Mouse (Mus musculus): ENCODE results near the gene Actl7a. TPM values are rescaled to one million over a fixed set of nuclear protein-coding genes. Genes with fewer than 3 reads are reported as not detected.

The Actl7a gene
- under 1 TPM in 1 of 2 experiments, not detected in 1; 0.07 TPM for polyA plus RNA-seq (2012; fragmentation: generic; extraction: Trizol)

DNA sequence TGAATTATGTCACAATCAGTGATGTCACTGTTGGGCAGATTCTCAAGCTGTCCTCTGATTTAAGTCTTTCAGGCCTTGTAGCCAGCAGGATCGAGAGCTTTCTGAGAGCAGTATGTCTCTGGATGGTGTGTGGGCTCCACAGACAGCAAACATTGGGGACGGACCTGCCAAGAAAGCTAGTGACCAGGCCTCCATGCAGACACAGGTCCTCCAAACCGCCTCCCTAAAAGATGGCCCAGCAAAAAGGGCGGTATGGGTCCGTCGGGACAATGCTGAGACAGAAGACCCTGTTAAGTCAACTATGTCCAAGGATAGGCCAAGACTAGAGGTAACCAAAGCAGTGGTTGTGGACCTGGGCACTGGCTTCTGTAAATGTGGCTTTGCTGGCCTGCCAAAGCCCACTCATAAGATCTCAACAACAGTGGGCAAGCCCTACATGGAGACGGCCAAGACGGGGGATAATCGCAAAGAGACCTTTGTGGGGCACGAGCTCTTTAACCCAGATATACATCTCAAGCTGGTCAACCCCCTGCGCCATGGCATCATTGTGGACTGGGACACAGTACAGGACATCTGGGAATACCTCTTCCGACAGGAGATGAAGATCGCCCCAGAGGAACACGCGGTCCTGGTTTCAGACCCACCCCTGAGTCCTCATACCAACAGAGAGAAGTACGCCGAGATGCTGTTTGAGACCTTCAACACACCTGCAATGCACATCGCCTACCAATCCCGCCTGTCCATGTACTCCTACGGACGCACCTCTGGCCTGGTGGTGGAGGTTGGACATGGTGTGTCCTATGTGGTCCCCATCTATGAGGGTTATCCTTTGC lies at the start of gene Actl7a:
Gene Actl7a (plus strand): TSS at position 51 of the 833 bp plus-strand sequence.

DNA sequence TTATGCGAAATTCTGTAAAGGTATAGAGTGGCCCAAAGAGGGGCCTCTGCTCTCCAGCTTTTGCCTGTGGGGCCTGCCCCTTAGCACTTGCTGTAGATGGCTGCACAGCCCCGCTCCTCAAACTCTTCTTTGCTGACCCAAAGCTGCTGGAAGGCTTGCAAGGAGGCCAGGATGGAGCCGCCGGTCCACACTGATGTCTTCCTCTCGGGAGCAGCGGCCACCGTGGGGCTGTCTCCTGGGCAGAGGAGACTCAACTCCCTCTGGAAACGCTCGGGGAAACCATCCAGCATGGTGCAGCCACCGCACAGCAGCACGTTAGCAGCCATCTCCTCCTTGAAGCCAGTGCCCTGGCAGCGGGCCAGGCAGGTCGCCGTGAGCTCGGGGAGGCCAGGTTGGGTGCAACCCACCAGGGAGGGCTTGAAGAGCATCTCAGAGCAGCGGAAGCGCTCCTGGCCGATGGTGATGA lies 3.2 kb upstream of the Actl7a start, which contains the start of gene Gm26657:
Gene Gm26657 (plus strand): TSS at position 51 of the 466 bp plus-strand sequence.

DNA sequence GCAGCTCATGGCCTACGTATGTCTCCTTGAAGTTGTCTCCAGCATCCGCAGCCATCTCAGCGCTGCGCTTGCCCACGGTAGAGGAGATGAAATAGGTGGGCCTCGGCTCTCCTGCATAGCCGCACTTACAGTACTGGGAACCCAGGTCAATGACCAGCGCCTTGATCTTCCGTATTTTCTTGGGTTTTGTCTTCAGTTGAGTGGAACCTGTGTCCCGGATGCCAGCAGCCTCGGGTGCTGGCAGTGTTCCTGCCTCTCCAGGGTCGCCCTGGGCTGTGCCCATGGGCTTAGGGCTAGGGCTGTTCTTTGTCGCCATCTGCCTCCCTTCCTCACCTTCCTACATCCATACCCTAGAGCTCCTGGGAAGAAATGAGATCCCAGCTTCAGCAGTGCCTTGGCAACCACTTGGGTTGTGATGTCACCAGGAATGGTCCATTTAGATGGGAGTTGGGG lies 2.1 kb upstream of the Actl7a start, which contains the start of gene Actl7b:
Gene Actl7b (minus strand): TSS at position 403 of the 453 bp plus-strand sequence.

Other genes starting within 250 kb of the Actl7a start
- gene Gm26657, start 3.3 kb upstream of the Actl7a start, polyA plus RNA-seq (2012; fragmentation: generic; extraction: Trizol) = under 1 TPM in 1 of 2 experiments, not detected in 1; 0.14 TPM
- gene Actl7b, start 2.0 kb upstream of the Actl7a start, polyA plus RNA-seq (2012; fragmentation: generic; extraction: Trizol) = not detected
- 10 to 100 TPM; 18.3 to 26.7 TPM for gene Elp1, start 58.9 kb downstream of the Actl7a start, polyA plus RNA-seq (2012; fragmentation: generic; extraction: Trizol)
- gene Fam206a, start 58.9 kb downstream of the Actl7a start, polyA plus RNA-seq (2012; fragmentation: generic; extraction: Trizol) = 1 to 10 TPM; 5.4 to 8.8 TPM
- gene Ctnnal1, start 121.8 kb downstream of the Actl7a start, polyA plus RNA-seq (2012; fragmentation: generic; extraction: Trizol) = 10 to 100 TPM in 1 of 2 experiments, 1 to 10 TPM in 1; 3.2 to 14.3 TPM
- gene Tmem245, start 204.0 kb downstream of the Actl7a start, polyA plus RNA-seq (2012; fragmentation: generic; extraction: Trizol) = 1 to 10 TPM in 1 of 2 experiments, under 1 TPM in 1; 0.34 to 2.3 TPM
- not detected for gene Frrs1l, start 247.0 kb downstream of the Actl7a start, polyA plus RNA-seq (2012; fragmentation: generic; extraction: Trizol)